Comparison of ENCODE assay signal across 8 mouse cellular contexts in genomic region chr12:7978190-7978884, GRCm38 (mm10). TPM values are rescaled to one million over a fixed set of nuclear protein-coding genes. Genes with fewer than 3 reads are reported as not detected.
A peak's percentile ranks its signal among the peaks of the same experiment; 100 is the strongest.
DNase-seq lines count a peak whose midpoint lies in the region; ATAC-seq and TF ChIP-seq lines count a peak whose summit lies in the region.

No protein-coding gene starts in this region.

- no peaks in the 10 kb centered on the region for H3K36me3 ChIP-seq in kidney, adult 2 months (ENCODE audit: control insufficient read depth, insufficient read depth, low read length)
- no peaks in the 10 kb centered on the region for H3K36me3 ChIP-seq in midbrain, embryonic 12.5 days

- DNase-seq in gastrocnemius, adult 18-20 months (ENCODE audit: low spot score), result peak; percentile 37
- no peak for DNase-seq in gastrocnemius, adult 8-10 months (ENCODE audit: low spot score in 2 of 2)
- DNase-seq in embryo, embryonic 11 days, result peak; percentile 83
- DNase-seq in kidney, adult 2 months, result peak; percentile 71
- peak; percentile 72 for DNase-seq in left cerebral cortex, postnatal 4 days
- DNase-seq in spleen, adult 12 weeks (ENCODE audit: low spot score), result peak; percentile 0

- no peaks in the 10 kb centered on the region for H3K9me3 ChIP-seq in midbrain, embryonic 12.5 days

- peak overlapping the region; percentile 31 for H3K4me2 ChIP-seq in midbrain, embryonic 12.5 days (replicated peaks)

- peak overlapping the region; percentile 22; the same call in 1 of the 2 replicates for H3K4me3 ChIP-seq in kidney, adult 2 months (ENCODE audit: insufficient read depth, low read depth, low read length)
- H3K4me3 ChIP-seq in midbrain, embryonic 12.5 days, result no peak overlapping the region

- no peaks in the 10 kb centered on the region for H3K27me3 ChIP-seq in kidney, adult 2 months (replicated peaks; ENCODE audit: control insufficient read depth, insufficient read depth, low read length)
- 0 out of 2 replicates have a peak, but pooled peaks cover 5% of the 10 kb centered on the region for H3K27me3 ChIP-seq in midbrain, embryonic 12.5 days

- H3K27ac ChIP-seq in kidney, adult 2 months (ENCODE audit: insufficient read depth, low read depth, low read length), result no peak overlapping the region
- no peak overlapping the region for H3K27ac ChIP-seq in midbrain, embryonic 12.5 days (replicated peaks)

- whole genome bisulfite sequencing in kidney, adult 2 months, result 48% methylated on average over 13 of the region's 13 CpGs
- WGBS in midbrain, embryonic 12.5 days, result 33% methylated on average over 13 of the region's 13 CpGs

- peak; percentile 91 for TF ChIP-seq CTCF in kidney, adult 2 months (conservative IDR thresholded peaks at IDR 0.05; ENCODE audit: insufficient read depth, insufficient read length, low read depth, low read length)

- peak; percentile 98 for ATAC-seq in granulocyte monocyte progenitor cell, adult 5-6 weeks (replicated peaks; ENCODE audit: poor library complexity, severe bottlenecking)
- ATAC-seq in midbrain, embryonic 12.5 days (ENCODE audit: low FRiP score, low read depth), result peak; percentile 87

- intact Hi-C loops in left cerebral cortex, postnatal 4 days (cut with DNase I), result loop anchor here (2.0 kb wide), 1 partner anchor 108 kb away; no protein-coding TSS in a partner anchor

- H3K4me1 ChIP-seq in kidney, adult 2 months (ENCODE audit: control insufficient read depth, insufficient read depth, low read length), result no peaks in the 10 kb centered on the region
- no peaks in the 10 kb centered on the region for H3K4me1 ChIP-seq in midbrain, embryonic 12.5 days

- no peak for TF ChIP-seq POLR2A in kidney, adult 2 months (IDR thresholded peaks at IDR 0.05; ENCODE audit: low read depth, low read length)

- no peak overlapping the region for H3K9ac ChIP-seq in midbrain, embryonic 12.5 days (replicated peaks)

RNA-seq across cellular contexts. Expression of gene Apob, which starts 0.9 kb away (rescaled TPM):
- total RNA-seq in gastrocnemius, adult 18-20 months (2021), result 1 to 10 TPM in 1 of 2 experiments, under 1 TPM in 1; 0.02 to 1.7 TPM
- total RNA-seq in gastrocnemius, adult 8-10 months (2022), result 1 to 10 TPM in 1 of 4 experiments, under 1 TPM in 1, not detected in 2; 0.02 to 2.1 TPM
- not detected in 2 replicates for total RNA-seq in granulocyte monocyte progenitor cell, adult 5-6 weeks (2014; fragmentation: Nextera tagmentation)
- total RNA-seq in granulocyte monocyte progenitor cell, adult 5-6 weeks (2017), result not detected in 2 replicates
- 26.0 and 27.3 TPM in 2 replicates for polyA plus RNA-seq in kidney, adult 2 months (2012; rRNA removed)
- total RNA-seq in left cerebral cortex, postnatal 4 days (2021), result under 1 TPM; 0.08 to 0.30 TPM
- polyA plus RNA-seq in midbrain, embryonic 12.5 days (2016; fragmentation: Nextera tagmentation; extraction: Ambion mirVana), result 0.03 and 0.27 TPM in 2 replicates

Comparison
In these comparisons a context has a peak if more than half of its experiments do, and no peak if none do; other contexts are left out.
1. DNase-seq: peak in gastrocnemius, adult 18-20 months (single experiment), embryo, embryonic 11 days (single experiment), kidney, adult 2 months (single experiment), left cerebral cortex, postnatal 4 days (single experiment) and spleen, adult 12 weeks (single experiment); none in gastrocnemius, adult 8-10 months (0 of 2).